Mouse (Mus musculus) c-Kit-positive CD71-negative TER-119-negative erythroid progenitor cells, embryonic 14.5 days (primary cell): ENCODE data around the gene Plbd1.

Experiments used
- DNase-seq: peaks from one replicate; pipeline ENCODE4 v3.0.0-alpha.2; 2013; ENCODE audit warnings: low read depth

The Plbd1 gene

GRCm38 (mm10) chr6:136661706-136662016, at the start of gene Plbd1:
Gene Plbd1, minus strand, starts transcription at chr6:136661928.
- no peak for DNase-seq

- DNase-seq, result no peak
Observed at GRCm38 (mm10) chr6:136710408-136710807, 48.7 kb upstream of the Plbd1 start.

- no peak for DNase-seq
Observed at GRCm38 (mm10) chr6:136708597-136708996, 46.9 kb upstream of the Plbd1 start.

GRCm38 (mm10) chr6:136701878-136702277, 40.1 kb upstream of the Plbd1 start:
- DNase-seq, result no peak

- no peak for DNase-seq
Observed at GRCm38 (mm10) chr6:136701185-136701584, 39.5 kb upstream of the Plbd1 start.

GRCm38 (mm10) chr6:136691314-136691713, 29.6 kb upstream of the Plbd1 start:
- no peak for DNase-seq

GRCm38 (mm10) chr6:136690527-136690926, 28.8 kb upstream of the Plbd1 start:
- no peak for DNase-seq

- peak; percentile 47 for DNase-seq
Observed at GRCm38 (mm10) chr6:136689790-136690413, 28.2 kb upstream of the Plbd1 start.

- DNase-seq, result no peak
Observed at GRCm38 (mm10) chr6:136685433-136685832, 23.7 kb upstream of the Plbd1 start.

- no peak for DNase-seq
Observed at GRCm38 (mm10) chr6:136683410-136684334, 21.9 kb upstream of the Plbd1 start.

- DNase-seq, result no peak
Observed at GRCm38 (mm10) chr6:136679381-136679780, 17.7 kb upstream of the Plbd1 start.

- DNase-seq, result no peak
Observed at GRCm38 (mm10) chr6:136674935-136675334, 13.2 kb upstream of the Plbd1 start.

GRCm38 (mm10) chr6:136672467-136672866, 10.7 kb upstream of the Plbd1 start:
- DNase-seq, result no peak

- DNase-seq, result no peak
Observed at GRCm38 (mm10) chr6:136669274-136669673, 7.5 kb upstream of the Plbd1 start.

- DNase-seq, result no peak
Observed at GRCm38 (mm10) chr6:136668266-136668986, 6.7 kb upstream of the Plbd1 start.

GRCm38 (mm10) chr6:136662063-136662462, 335 bp upstream of the Plbd1 start:
- DNase-seq, result no peak

GRCm38 (mm10) chr6:136660831-136661705, 660 bp downstream of the Plbd1 start:
- DNase-seq, result no peak

- DNase-seq, result no peak
Observed at GRCm38 (mm10) chr6:136659226-136659625, 2.5 kb downstream of the Plbd1 start.

GRCm38 (mm10) chr6:136658303-136658702, 3.4 kb downstream of the Plbd1 start:
- no peak for DNase-seq

GRCm38 (mm10) chr6:136655786-136656185, 5.9 kb downstream of the Plbd1 start:
- DNase-seq, result no peak

GRCm38 (mm10) chr6:136654470-136654869, 7.3 kb downstream of the Plbd1 start:
- no peak for DNase-seq

- no peak for DNase-seq
Observed at GRCm38 (mm10) chr6:136653331-136653730, 8.4 kb downstream of the Plbd1 start.
